Mouse (Mus musculus): ENCODE measurements around the gene Fyn.

DNA sequence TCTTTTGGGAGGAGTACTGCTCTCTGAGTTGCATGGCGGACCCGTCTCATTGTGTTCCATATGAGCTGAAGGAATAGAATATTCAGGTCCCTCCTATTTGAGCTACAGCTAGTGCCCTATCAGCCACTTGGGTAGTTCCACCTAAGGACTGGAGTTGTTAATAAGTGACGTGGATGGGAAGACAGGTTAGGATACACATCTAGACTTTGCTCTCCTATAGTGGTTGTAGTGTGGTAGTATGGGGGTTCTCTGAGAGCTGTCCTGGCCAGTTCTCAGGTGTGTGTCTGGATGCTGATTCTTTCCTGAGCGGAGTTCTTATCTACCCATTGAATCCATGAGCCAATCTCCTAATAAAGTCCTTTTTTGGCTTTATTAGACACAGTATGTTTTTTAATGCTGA, 4.5 kb upstream of the Fyn start:
- no peak for TF ChIP-seq EP300 (IDR thresholded peaks at IDR 0.05; ENCODE audit: low read depth)
- no peak for TF ChIP-seq CTCF (IDR thresholded peaks at IDR 0.05; ENCODE audit: low read depth)

Data from liver, postnatal 0 days (tissue).